Mouse (Mus musculus): ENCODE results near the gene Sptbn4. TPM values are rescaled to one million over a fixed set of nuclear protein-coding genes. Genes with fewer than 3 reads are reported as not detected.
A peak's percentile ranks its signal among the peaks of the same experiment; 100 is the strongest.

Sptbn4 gene
- total and polyA plus RNA-seq, 2 experiments = 0.06 TPM; not detected in 1

DNA sequence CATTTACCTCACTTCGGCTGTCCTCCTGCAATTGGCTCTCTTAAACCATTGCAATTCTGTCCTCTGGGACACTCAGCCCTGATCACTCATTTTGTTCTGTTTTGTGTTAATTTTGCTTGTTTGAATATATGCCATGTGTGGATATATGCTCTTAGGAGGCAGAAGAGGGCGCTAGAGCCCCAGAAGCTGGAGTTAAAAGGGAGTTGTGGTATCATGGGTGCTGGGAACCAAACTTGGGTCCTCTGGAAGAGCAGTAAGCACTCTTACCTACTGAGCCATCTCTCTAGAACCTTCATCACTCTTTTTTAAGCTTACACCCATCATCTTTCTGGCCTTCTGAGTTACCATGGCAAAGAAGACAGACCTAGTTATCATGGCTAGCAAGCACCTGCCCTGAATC lies 88.3 kb downstream of the Sptbn4 start:
- H3K36me3 ChIP-seq (ENCODE audit: control insufficient read depth, insufficient read depth, low read length) = no peaks in the 10 kb centered on the region
- TF ChIP-seq POLR2A (IDR thresholded peaks at IDR 0.05; ENCODE audit: extremely low read depth, insufficient read depth, low read length) (no peak), CTCF (IDR thresholded peaks at IDR 0.05; ENCODE audit: low read depth, low read length) (no peak)
- no peak for DNase-seq (ENCODE audit: extremely low read depth, low read depth, low spot score)
- no peak overlapping the region for H3K27ac ChIP-seq (replicated peaks; ENCODE audit: insufficient read depth, low read depth, low read length)
- peaks cover 5% of the 10 kb centered on the region; the same call in 1 of the 2 replicates for H3K27me3 ChIP-seq (ENCODE audit: control insufficient read depth, insufficient read depth, low read length)
- H3K79me2 ChIP-seq (ENCODE audit: control insufficient read depth, insufficient read depth, low read length) = no peaks in the 10 kb centered on the region
- 74% methylated on average over 2 of the region's 2 CpGs for WGBS
- H3K4me1 ChIP-seq (ENCODE audit: control insufficient read depth, insufficient read depth, low read length) = 0 out of 2 replicates have a peak, but pooled peaks cover 4% of the 10 kb centered on the region
- no peak overlapping the region for H3K4me3 ChIP-seq (ENCODE audit: insufficient read depth, low read depth, low read length)
- H3K9ac ChIP-seq (ENCODE audit: low read depth, low read length) = no peak overlapping the region

DNA sequence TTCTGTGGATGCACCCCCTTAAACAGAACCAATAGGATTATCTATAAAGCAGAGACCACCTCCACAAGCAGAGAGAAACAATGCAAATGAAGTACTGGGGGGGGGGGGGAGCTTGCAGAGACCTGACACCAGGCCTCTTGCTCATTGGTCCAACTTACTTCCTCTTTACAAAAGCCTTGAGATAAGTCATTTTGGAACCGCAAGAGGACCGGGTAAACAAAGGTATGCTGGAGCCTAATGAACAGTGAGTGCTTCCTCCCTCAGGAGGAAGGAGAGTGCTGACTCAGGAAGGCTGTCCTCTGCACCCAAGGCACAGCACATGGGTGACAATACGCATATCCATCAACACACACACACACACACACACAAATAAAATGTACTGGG lies 89.9 kb downstream of the Sptbn4 start:
- H3K4me1 ChIP-seq (ENCODE audit: control insufficient read depth, insufficient read depth, low read length) = 0 out of 2 replicates have a peak, but pooled peaks cover 4% of the 10 kb centered on the region
- peak; percentile 30 for DNase-seq (ENCODE audit: extremely low read depth, low read depth, low spot score)
- peak overlapping the region; percentile 62 for H3K27ac ChIP-seq (replicated peaks; ENCODE audit: insufficient read depth, low read depth, low read length)
- no peaks in the 10 kb centered on the region for H3K79me2 ChIP-seq (ENCODE audit: control insufficient read depth, insufficient read depth, low read length)
- no peaks in the 10 kb centered on the region for H3K36me3 ChIP-seq (ENCODE audit: control insufficient read depth, insufficient read depth, low read length)
- TF ChIP-seq CTCF (IDR thresholded peaks at IDR 0.05; ENCODE audit: low read depth, low read length) (no peak), POLR2A (IDR thresholded peaks at IDR 0.05; ENCODE audit: extremely low read depth, insufficient read depth, low read length) (no peak)
- WGBS = 22% methylated on average over 3 of the region's 3 CpGs
- no peak overlapping the region for H3K9ac ChIP-seq (ENCODE audit: low read depth, low read length)
- no peaks in the 10 kb centered on the region for H3K27me3 ChIP-seq (ENCODE audit: control insufficient read depth, insufficient read depth, low read length)
- no peak overlapping the region for H3K4me3 ChIP-seq (ENCODE audit: insufficient read depth, low read depth, low read length)

- TF ChIP-seq CTCF (IDR thresholded peaks at IDR 0.05; ENCODE audit: low read depth, low read length) (no peak), POLR2A (IDR thresholded peaks at IDR 0.05; ENCODE audit: extremely low read depth, insufficient read depth, low read length) (0 out of 2 replicates have a peak, but pooled peaks have one; percentile 12)
- WGBS = 26% methylated on average over 27 of the region's 27 CpGs
- Histone ChIP-seq H3K9ac (ENCODE audit: low read depth, low read length) (peak within 1 kb of the TSS; percentile 56), H3K4me1 (ENCODE audit: control insufficient read depth, insufficient read depth, low read length) (0 out of 2 replicates have a peak, but pooled peaks cover 4% of the 10 kb centered on the region), H3K79me2 (ENCODE audit: control insufficient read depth, insufficient read depth, low read length) (no peaks in the 10 kb centered on the region), H3K27me3 (ENCODE audit: control insufficient read depth, insufficient read depth, low read length) (no peaks in the 10 kb centered on the region), H3K36me3 (ENCODE audit: control insufficient read depth, insufficient read depth, low read length) (no peaks in the 10 kb centered on the region), H3K27ac (replicated peaks; ENCODE audit: insufficient read depth, low read depth, low read length) (peak within 1 kb of the TSS; percentile 62), H3K4me3 (ENCODE audit: insufficient read depth, low read depth, low read length) (peak within 1 kb of the TSS; percentile 60)
- DNase-seq (ENCODE audit: extremely low read depth, low read depth, low spot score) = peak; percentile 22
Observed at GRCm38 (mm10) chr7:27356861-27357594, 90.5 kb downstream of the Sptbn4 start, which contains the start of gene Gm20479. Gene Gm20479, minus strand, starts transcription at chr7:27357419.

GRCm38 (mm10) chr7:27356248-27356647 lies 91.2 kb downstream of the Sptbn4 start:
- no peaks in the 10 kb centered on the region for H3K79me2 ChIP-seq (ENCODE audit: control insufficient read depth, insufficient read depth, low read length)
- peak overlapping the region; percentile 42 for H3K9ac ChIP-seq (ENCODE audit: low read depth, low read length)
- TF ChIP-seq POLR2A (IDR thresholded peaks at IDR 0.05; ENCODE audit: extremely low read depth, insufficient read depth, low read length) = no peak
- no peak for TF ChIP-seq CTCF (IDR thresholded peaks at IDR 0.05; ENCODE audit: low read depth, low read length)
- H3K27ac ChIP-seq (replicated peaks; ENCODE audit: insufficient read depth, low read depth, low read length) = peak overlapping the region; percentile 62
- H3K36me3 ChIP-seq (ENCODE audit: control insufficient read depth, insufficient read depth, low read length) = no peaks in the 10 kb centered on the region
- H3K27me3 ChIP-seq (ENCODE audit: control insufficient read depth, insufficient read depth, low read length) = no peaks in the 10 kb centered on the region
- H3K4me1 ChIP-seq (ENCODE audit: control insufficient read depth, insufficient read depth, low read length) = 0 out of 2 replicates have a peak, but pooled peaks cover 4% of the 10 kb centered on the region
- WGBS = 3% methylated on average over 16 of the region's 16 CpGs
- no peak for DNase-seq (ENCODE audit: extremely low read depth, low read depth, low spot score)
- peak overlapping the region; percentile 55 for H3K4me3 ChIP-seq (ENCODE audit: insufficient read depth, low read depth, low read length)

DNA sequence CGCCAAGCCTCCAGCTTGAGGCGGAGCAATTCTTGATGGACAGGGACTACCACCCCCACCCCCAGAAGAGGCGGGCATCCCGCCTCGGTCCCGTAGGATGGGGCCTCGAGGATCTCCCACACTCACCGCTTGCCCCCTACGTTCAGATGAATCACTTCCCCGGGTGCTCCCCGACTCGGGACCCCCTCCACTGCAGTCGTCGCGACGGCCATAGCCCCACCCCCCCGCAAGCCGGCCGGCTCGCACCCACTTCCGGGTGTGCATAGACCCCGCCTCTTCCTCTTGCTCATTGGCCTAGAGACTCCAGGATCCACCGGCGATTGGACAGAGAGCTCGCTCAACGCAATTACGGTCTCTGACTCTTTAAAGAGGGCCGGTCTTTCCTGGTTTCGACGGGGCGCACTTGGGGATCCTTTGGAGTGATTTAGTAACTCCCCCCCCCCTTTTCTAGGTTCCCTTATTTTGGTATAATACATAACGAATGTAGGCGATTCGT lies 91.7 kb downstream of the Sptbn4 start, which contains the start of gene Shkbp1:
Shkbp1 (minus strand) TSS at position 275 of the 496 bp plus-strand sequence.
- H3K4me1 ChIP-seq (ENCODE audit: control insufficient read depth, insufficient read depth, low read length) = 0 out of 2 replicates have a peak, but pooled peaks cover 4% of the 10 kb centered on the region
- DNase-seq (ENCODE audit: extremely low read depth, low read depth, low spot score) = peak; percentile 76
- peak within 1 kb of the TSS; percentile 66 for H3K9ac ChIP-seq (ENCODE audit: low read depth, low read length)
- H3K27ac ChIP-seq (replicated peaks; ENCODE audit: insufficient read depth, low read depth, low read length) = peak within 1 kb of the TSS; percentile 62
- TF ChIP-seq POLR2A (IDR thresholded peaks at IDR 0.05; ENCODE audit: extremely low read depth, insufficient read depth, low read length) (no peak), CTCF (IDR thresholded peaks at IDR 0.05; ENCODE audit: low read depth, low read length) (no peak)
- H3K27me3 ChIP-seq (ENCODE audit: control insufficient read depth, insufficient read depth, low read length) = no peaks in the 10 kb centered on the region
- peak within 1 kb of the TSS; percentile 86 for H3K4me3 ChIP-seq (ENCODE audit: insufficient read depth, low read depth, low read length)
- H3K36me3 ChIP-seq (ENCODE audit: control insufficient read depth, insufficient read depth, low read length) = no peaks in the 10 kb centered on the region
- WGBS = under 1% methylated on average over 34 of the region's 34 CpGs
- no peaks in the 10 kb centered on the region for H3K79me2 ChIP-seq (ENCODE audit: control insufficient read depth, insufficient read depth, low read length)
